In genomic region chr9:20726859-20727600, GRCm38 (mm10) we compare ENCODE assay signal across 9 mouse cellular contexts. TPM values are rescaled to one million over a fixed set of nuclear protein-coding genes. Genes with fewer than 3 reads are reported as not detected.
DNase-seq lines count a peak whose midpoint lies in the region; ATAC-seq and TF ChIP-seq lines count a peak whose summit lies in the region.
"Had no signal": no experiment of that assay in that cellular context is flagged by ENCODE, and none has a peak within 500 bp of the region (broad histone marks: within the 10 kb centered on the region; RNA-seq: fewer than 3 reads in every experiment).

No protein-coding gene starts in this region.

- H3K36me3 ChIP-seq in G1E (replicated peaks) = no peaks in the 10 kb centered on the region
- H3K36me3 ChIP-seq in embryonic facial prominence, embryonic 11.5 days (replicated peaks; ENCODE audit: control insufficient read depth, insufficient read depth, low read depth, low read length) = no peaks in the 10 kb centered on the region
- no peaks in the 10 kb centered on the region for H3K36me3 ChIP-seq in midbrain, embryonic 11.5 days (ENCODE audit: control insufficient read depth, insufficient read depth, low read length)

- peak overlapping the region; percentile 50 for H3K9ac ChIP-seq in embryonic facial prominence, embryonic 11.5 days (replicated peaks; ENCODE audit: low read length)
- H3K9ac ChIP-seq in midbrain, embryonic 11.5 days (ENCODE audit: low read length) = peak overlapping the region; percentile 70

- WGBS in embryonic facial prominence, embryonic 11.5 days = under 1% methylated on average over 50 of the region's 54 CpGs
- under 1% methylated on average over 53 of the region's 54 CpGs for WGBS in midbrain, embryonic 11.5 days

- TF ChIP-seq CTCF in G1E (IDR thresholded peaks at IDR 0.05; ENCODE audit: low read depth, low read length) = no peak

- peak; percentile 34 to 51 for DNase-seq in layer of hippocampus, postnatal 10 days (ENCODE audit: low spot score in 2 of 2)
- DNase-seq in layer of hippocampus, adult 18-20 months (ENCODE audit: low spot score in 2 of 2) = no peak
- DNase-seq in G1E (ENCODE audit: low spot score) = no peak
- DNase-seq in embryonic facial prominence, embryonic 11.5 days (ENCODE audit: low spot score) = peak; percentile 29
- peak; percentile 43 for DNase-seq in induced T-regulatory cell, adult 2 months (ENCODE audit: low read depth)
- DNase-seq in midbrain, embryonic 11.5 days (ENCODE audit: low spot score, missing footprints) = peak; percentile 93
- no peak for DNase-seq in urinary bladder, adult 18-20 months (ENCODE audit: low spot score in 2 of 2)
- no peak for DNase-seq in spleen, postnatal 36 days (ENCODE audit: low spot score in 2 of 2)

- no peak overlapping the region for H3K27ac ChIP-seq in embryonic facial prominence, embryonic 11.5 days (replicated peaks; ENCODE audit: low read depth, low read length)
- H3K27ac ChIP-seq in midbrain, embryonic 11.5 days (ENCODE audit: low read depth, low read length) = no peak overlapping the region

- H3K27me3 ChIP-seq in G1E (ENCODE audit: insufficient read depth, low read length) = peaks cover 41% of the 10 kb centered on the region
- H3K27me3 ChIP-seq in embryonic facial prominence, embryonic 11.5 days (ENCODE audit: control insufficient read depth, insufficient read depth, low read length) = peaks cover 34% of the 10 kb centered on the region
- peaks cover 28% of the 10 kb centered on the region for H3K27me3 ChIP-seq in midbrain, embryonic 11.5 days (ENCODE audit: control insufficient read depth, insufficient read depth, low read length)

- H3K4me3 ChIP-seq in G1E (ENCODE audit: low read depth, low read length) = peak overlapping the region; percentile 23; the same call in 1 of the 2 replicates
- peak overlapping the region; percentile 50 for H3K4me3 ChIP-seq in embryonic facial prominence, embryonic 11.5 days (ENCODE audit: low read depth, low read length)
- H3K4me3 ChIP-seq in midbrain, embryonic 11.5 days (ENCODE audit: low read depth, low read length) = peak overlapping the region; percentile 57

- no peak for ATAC-seq in G1E (ENCODE audit: extremely low read depth, insufficient number of reproducible peaks, low FRiP score, poor library complexity, severe bottlenecking)
- peak; percentile 35 for ATAC-seq in embryonic facial prominence, embryonic 11.5 days (replicated peaks; ENCODE audit: insufficient number of reproducible peaks, low FRiP score, low TSS enrichment, low read depth)
- ATAC-seq in midbrain, embryonic 11.5 days (ENCODE audit: low FRiP score) = peak; percentile 67

- H3K9me3 ChIP-seq in G1E (replicated peaks) = no peaks in the 10 kb centered on the region
- H3K9me3 ChIP-seq in embryonic facial prominence, embryonic 11.5 days (replicated peaks; ENCODE audit: control insufficient read depth, low read length) = no peaks in the 10 kb centered on the region
- H3K9me3 ChIP-seq in midbrain, embryonic 11.5 days (ENCODE audit: control insufficient read depth, low read length) = no peaks in the 10 kb centered on the region

- H3K4me1 ChIP-seq in G1E (ENCODE audit: insufficient read depth, low read depth, low read length) = peaks cover 6% of the 10 kb centered on the region
- no peaks in the 10 kb centered on the region for H3K4me1 ChIP-seq in embryonic facial prominence, embryonic 11.5 days (ENCODE audit: control insufficient read depth, insufficient read depth, low read length)
- H3K4me1 ChIP-seq in midbrain, embryonic 11.5 days (ENCODE audit: control insufficient read depth, insufficient read depth, low read length) = peaks cover 15% of the 10 kb centered on the region

- peak overlapping the region; percentile 89 for H3K4me2 ChIP-seq in embryonic facial prominence, embryonic 11.5 days (ENCODE audit: low read depth, low read length)
- peak overlapping the region; percentile 98 for H3K4me2 ChIP-seq in midbrain, embryonic 11.5 days

RNA-seq across cellular contexts. Expression of gene Olfm2, which starts 19.1 kb away (rescaled TPM):
- 100 to 1,000 TPM; 123 to 138 TPM for total RNA-seq in layer of hippocampus, postnatal 10 days (2021)
- total RNA-seq in layer of hippocampus, adult 18-20 months (2021) = 10 to 100 TPM; 32.0 to 38.5 TPM
- total RNA-seq in G1E (2014; fragmentation: Nextera tagmentation) (not detected in 2 replicates), G1E (2017) (0.06 TPM in 1 of 2 replicates, not detected in the other)
- not detected in 2 replicates for polyA plus RNA-seq in G1E (2012)
- polyA plus RNA-seq in embryonic facial prominence, embryonic 11.5 days (2014; fragmentation: Nextera tagmentation; extraction: Ambion mirVana) = 11.0 and 13.9 TPM in 2 replicates
- 33.6 and 35.3 TPM in 2 replicates for polyA plus RNA-seq in midbrain, embryonic 11.5 days (2014; fragmentation: Nextera tagmentation; extraction: Ambion mirVana)
- total RNA-seq: common myeloid progenitor, adult 5-6 weeks had no signal

Comparison
In these comparisons a context has a peak if more than half of its experiments do, and no peak if none do; other contexts are left out.
1. DNase-seq: peak in layer of hippocampus, postnatal 10 days (2 of 2), embryonic facial prominence, embryonic 11.5 days (single experiment), induced T-regulatory cell, adult 2 months (single experiment) and midbrain, embryonic 11.5 days (single experiment); none in layer of hippocampus, adult 18-20 months (0 of 2), G1E (single experiment), urinary bladder, adult 18-20 months (0 of 2) and spleen, postnatal 36 days (0 of 2).
2. RNA of gene Olfm2, which starts 19.1 kb away (total RNA-seq): 123 to 138 TPM in layer of hippocampus, postnatal 10 days and 32.0 to 38.5 TPM in layer of hippocampus, adult 18-20 months; 0.06 TPM in G1E; every median in the first group is over 10 times any median in the second.
3. Peak in every context shown above with its lines, with median percentiles within 50 percentile points of each other: H3K4me3 ChIP-seq.